Mouse (Mus musculus) embryonic facial prominence, embryonic 15.5 days (tissue): ENCODE measurements around the gene Ppp1r12c. TPM values are rescaled to one million over a fixed set of nuclear protein-coding genes. Genes with fewer than 3 reads are reported as not detected.

Experiments used
- ATAC-seq: fragments of 200-750 bp; cut with Nextera tagmentation; 2 replicates; pipeline ENCODE4 v1.8.0; 2017; ENCODE audit warnings: low read depth, moderate TSS enrichment; ENCODE audit not compliant: insufficient number of reproducible peaks, low FRiP score, low TSS enrichment
- H3K27ac ChIP-seq: fragments of 300-500 bp; sonication (generic); replicated peaks from 2 replicates; pipeline ENCODE4 v1.5.1; 2015; ENCODE audit warnings: mild to moderate bottlenecking, inconsistent platforms
- H3K27me3 ChIP-seq: fragments of 300-500 bp; sonication (generic); 2 replicates; pipeline ENCODE4 v1.6.1; 2015; ENCODE audit warnings: inconsistent platforms
- H3K36me3 ChIP-seq: fragments of 300-500 bp; sonication (generic); 2 replicates; pipeline ENCODE4 v1.6.1; 2015; ENCODE audit warnings: mild to moderate bottlenecking, inconsistent platforms
- H3K4me1 ChIP-seq: fragments of 300-500 bp; sonication (generic); 2 replicates; pipeline ENCODE4 v1.6.1; 2015; ENCODE audit warnings: inconsistent platforms
- H3K4me2 ChIP-seq: fragments of 300-500 bp; sonication (generic); replicated peaks from 2 replicates; pipeline ENCODE4 v1.6.1; 2015; ENCODE audit warnings: mild to moderate bottlenecking, inconsistent platforms
- H3K4me3 ChIP-seq: fragments of 300-500 bp; sonication (generic); replicated peaks from 2 replicates; pipeline ENCODE4 v1.5.1; 2015; ENCODE audit warnings: mild to moderate bottlenecking, inconsistent platforms
- H3K9ac ChIP-seq: fragments of 300-500 bp; sonication (generic); 2 replicates; pipeline ENCODE4 v1.6.1; 2015; ENCODE audit warnings: inconsistent platforms
- H3K9me3 ChIP-seq: fragments of 300-500 bp; sonication (generic); replicated peaks from 2 replicates; pipeline ENCODE4 v1.6.1; 2016; ENCODE audit warnings: inconsistent platforms
- WGBS: fragments of 180-500 bp; shearing (Covaris S2); methylation state at CpG from one replicate; pipeline ENCODE4 v1.1.7; 2015; 5-methylcytosine and 5-hydroxymethylcytosine counted together
- polyA plus RNA-seq: library from polyadenylated mRNA; unstranded; fragments of >200 nt; fragmentation: Nextera tagmentation; extraction: Ambion mirVana; gene quantifications from 2 replicates; pipeline ENCODE4 v1.2.1, GENCODE M21; 2015

Gene Ppp1r12c
- polyA plus RNA-seq, 1 experiment from 2014 or later: 57.2 TPM

DNA sequence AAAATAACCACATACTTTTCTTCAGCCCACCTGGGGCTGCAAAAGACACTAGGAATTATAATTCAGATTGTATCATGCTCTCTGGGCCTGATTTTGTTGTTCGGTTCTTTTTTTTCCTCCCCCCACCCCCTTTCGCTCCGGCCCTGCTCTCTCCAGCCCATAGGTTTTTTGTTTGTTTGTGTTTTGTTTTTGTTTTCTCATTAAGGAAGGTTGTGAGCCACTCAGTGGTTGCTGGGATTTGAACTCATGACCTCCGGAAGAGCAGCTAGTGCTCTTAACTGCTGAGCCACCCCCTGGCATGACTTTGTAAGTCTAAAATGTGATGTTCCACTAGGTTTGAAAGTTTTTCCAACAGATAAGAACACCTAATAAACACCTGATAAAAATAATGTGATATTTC, 1.6 kb upstream of the Ppp1r12c start:
- Histone ChIP-seq H3K9me3 (no peaks in the 10 kb centered on the region), H3K4me2 (no peak overlapping the region), H3K4me1 (peaks cover 35% of the 10 kb centered on the region), H3K27ac (no peak overlapping the region), H3K9ac (no peak overlapping the region), H3K4me3 (no peak overlapping the region), H3K27me3 (no peaks in the 10 kb centered on the region), H3K36me3 (no peaks in the 10 kb centered on the region)
- ATAC-seq: no peak
- WGBS: 69% methylated on average over 4 of the region's 4 CpGs

DNA sequence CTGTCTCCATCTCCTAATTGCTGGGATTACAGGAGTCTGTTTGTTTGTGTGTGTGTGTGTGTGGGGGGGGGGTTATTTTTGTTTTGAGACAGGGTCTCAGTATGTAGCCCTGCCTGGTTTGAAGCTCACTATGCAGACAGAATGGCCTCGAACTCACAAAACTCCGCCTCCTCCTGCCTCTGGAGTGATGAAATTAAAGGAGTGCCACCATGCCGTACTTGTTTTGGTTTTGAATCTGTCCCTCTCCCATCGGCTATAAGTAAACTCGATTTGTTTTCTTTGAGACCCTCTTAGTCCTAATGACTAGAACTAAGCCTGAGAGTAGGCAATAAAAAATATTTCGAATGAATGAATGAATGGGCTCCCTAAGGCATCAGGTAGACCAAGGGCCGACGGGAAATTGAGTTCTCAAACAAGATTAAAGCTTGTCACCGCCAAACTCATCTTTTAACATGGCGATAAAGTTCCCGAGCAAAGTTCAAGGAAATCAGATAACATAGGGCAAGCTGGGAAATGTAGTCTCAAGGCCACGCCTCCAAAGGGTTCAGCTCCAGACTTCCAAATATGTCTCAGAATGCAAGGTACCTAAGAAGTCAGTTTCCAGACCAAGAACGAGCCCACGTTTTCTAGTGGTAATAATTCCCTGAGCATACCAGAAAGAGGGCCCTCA, 1.1 kb upstream of the Ppp1r12c start:
- H3K4me3 ChIP-seq: peak overlapping the region; percentile 85
- H3K9ac ChIP-seq: 0 out of 2 replicates have a peak overlapping the region, but pooled peaks have one; percentile 98
- 8% methylated on average over 14 of the region's 14 CpGs for WGBS
- no peaks in the 10 kb centered on the region for H3K27me3 ChIP-seq
- H3K36me3 ChIP-seq: no peaks in the 10 kb centered on the region
- H3K4me1 ChIP-seq: peaks cover 40% of the 10 kb centered on the region
- H3K4me2 ChIP-seq: peak overlapping the region; percentile 72
- no peak for ATAC-seq
- H3K27ac ChIP-seq: peak overlapping the region; percentile 88
- no peaks in the 10 kb centered on the region for H3K9me3 ChIP-seq

- H3K4me2 ChIP-seq: peak overlapping the region; percentile 72
- H3K27me3 ChIP-seq: no peaks in the 10 kb centered on the region
- peaks cover 41% of the 10 kb centered on the region for H3K4me1 ChIP-seq
- peak overlapping the region; percentile 98 for H3K9ac ChIP-seq
- no peaks in the 10 kb centered on the region for H3K9me3 ChIP-seq
- H3K27ac ChIP-seq: peak overlapping the region; percentile 88
- peaks cover 12% of the 10 kb centered on the region for H3K36me3 ChIP-seq
- ATAC-seq: peak; percentile 41
- H3K4me3 ChIP-seq: peak overlapping the region; percentile 85
- under 1% methylated on average over 40 of the region's 52 CpGs for WGBS
Measured at GRCm38 (mm10) chr7:4500892-4501471, 498 bp downstream of the Ppp1r12c start.

GRCm38 (mm10) chr7:4499034-4499433, 2.4 kb downstream of the Ppp1r12c start:
- Histone ChIP-seq H3K4me2 (peak overlapping the region; percentile 72), H3K9ac (peak overlapping the region; percentile 9; the same call in 1 of the 2 replicates)
- 88% methylated on average over 4 of the region's 4 CpGs for WGBS

DNA sequence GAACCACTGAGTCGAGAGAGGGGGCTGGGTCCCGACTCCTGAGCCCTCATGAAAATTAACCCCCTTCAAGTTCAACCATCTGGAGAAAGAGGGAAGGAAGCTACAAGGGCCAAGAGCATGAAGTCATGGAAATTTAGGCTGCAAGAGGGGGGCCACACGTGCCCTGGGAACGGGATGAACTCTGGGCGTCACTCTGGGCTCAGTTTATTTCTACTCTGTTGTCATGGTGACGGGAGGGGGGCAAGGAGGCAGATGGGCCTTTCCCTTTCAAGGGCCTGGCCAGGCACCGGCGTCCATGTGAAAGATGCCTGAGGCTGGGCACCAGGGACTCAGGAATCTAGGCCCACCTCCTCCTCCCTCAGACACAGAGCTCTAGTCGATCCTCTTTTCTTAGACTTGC, 3.2 kb downstream of the Ppp1r12c start:
- H3K4me3 ChIP-seq: 0 out of 2 replicates have a peak overlapping the region, but pooled peaks have one; percentile 2
- H3K36me3 ChIP-seq: peaks cover 35% of the 10 kb centered on the region
- H3K4me1 ChIP-seq: peaks cover 41% of the 10 kb centered on the region
- 15% methylated on average over 9 of the region's 9 CpGs for WGBS
- no peaks in the 10 kb centered on the region for H3K9me3 ChIP-seq
- H3K27ac ChIP-seq: no peak overlapping the region
- H3K27me3 ChIP-seq: no peaks in the 10 kb centered on the region
- ATAC-seq: 0 out of 2 replicates have a peak, but pooled peaks have one; percentile 7
- 0 out of 2 replicates have a peak overlapping the region, but pooled peaks have one; percentile 1 for H3K9ac ChIP-seq
- peak overlapping the region; percentile 27 for H3K4me2 ChIP-seq

More at GRCm38 (mm10) chr7:4499034-4499433, 2.4 kb downstream of the Ppp1r12c start:
- Histone ChIP-seq H3K27me3 (no peaks in the 10 kb centered on the region), H3K4me1 (peaks cover 41% of the 10 kb centered on the region), H3K27ac (no peak overlapping the region), H3K36me3 (peaks cover 30% of the 10 kb centered on the region), H3K4me3 (no peak overlapping the region), H3K9me3 (no peaks in the 10 kb centered on the region)
- ATAC-seq: no peak

GRCm38 (mm10) chr7:4497271-4497903, 4.1 kb downstream of the Ppp1r12c start:
- H3K4me3 ChIP-seq: no peak overlapping the region
- no peak for ATAC-seq
- no peaks in the 10 kb centered on the region for H3K9me3 ChIP-seq
- H3K4me2 ChIP-seq: no peak overlapping the region
- no peak overlapping the region for H3K9ac ChIP-seq
- peaks cover 43% of the 10 kb centered on the region for H3K36me3 ChIP-seq
- no peaks in the 10 kb centered on the region for H3K27me3 ChIP-seq
- H3K27ac ChIP-seq: no peak overlapping the region
- H3K4me1 ChIP-seq: peaks cover 43% of the 10 kb centered on the region
- 87% methylated on average over 9 of the region's 9 CpGs for WGBS

- H3K9ac ChIP-seq: no peak overlapping the region
- H3K4me2 ChIP-seq: no peak overlapping the region
- no peaks in the 10 kb centered on the region for H3K9me3 ChIP-seq
- WGBS: 93% methylated on average over 3 of the region's 3 CpGs
- ATAC-seq: no peak
- no peak overlapping the region for H3K27ac ChIP-seq
- H3K27me3 ChIP-seq: no peaks in the 10 kb centered on the region
- H3K4me3 ChIP-seq: no peak overlapping the region
- H3K36me3 ChIP-seq: peaks cover 43% of the 10 kb centered on the region
- H3K4me1 ChIP-seq: peaks cover 42% of the 10 kb centered on the region
Measured at GRCm38 (mm10) chr7:4496468-4496867, 5.0 kb downstream of the Ppp1r12c start.

DNA sequence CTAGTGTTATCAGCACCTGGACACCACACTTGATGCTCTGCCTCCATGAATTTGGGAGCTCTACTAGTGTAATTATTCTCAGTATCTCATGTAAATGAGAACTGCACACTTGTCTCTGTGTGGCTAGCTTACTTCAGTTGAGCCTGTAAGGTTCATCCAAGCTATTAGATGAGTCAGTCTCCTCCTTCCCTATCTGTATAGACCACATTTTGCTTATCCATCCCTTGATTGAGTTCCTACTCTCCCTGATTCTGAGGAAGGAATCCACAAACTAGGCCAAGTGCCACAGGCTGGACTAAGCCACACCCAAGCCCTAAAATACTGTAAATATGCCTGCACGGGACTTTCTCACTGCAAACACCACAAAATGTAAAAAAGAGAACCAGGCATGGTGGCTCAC, 7.5 kb downstream of the Ppp1r12c start:
- no peak overlapping the region for H3K4me3 ChIP-seq
- H3K4me1 ChIP-seq: peaks cover 28% of the 10 kb centered on the region
- no peak overlapping the region for H3K27ac ChIP-seq
- WGBS: 68% methylated on average over 1 of the region's 1 CpGs
- no peak overlapping the region for H3K9ac ChIP-seq
- H3K36me3 ChIP-seq: peaks cover 58% of the 10 kb centered on the region
- no peaks in the 10 kb centered on the region for H3K27me3 ChIP-seq
- no peaks in the 10 kb centered on the region for H3K9me3 ChIP-seq
- no peak overlapping the region for H3K4me2 ChIP-seq
- no peak for ATAC-seq

DNA sequence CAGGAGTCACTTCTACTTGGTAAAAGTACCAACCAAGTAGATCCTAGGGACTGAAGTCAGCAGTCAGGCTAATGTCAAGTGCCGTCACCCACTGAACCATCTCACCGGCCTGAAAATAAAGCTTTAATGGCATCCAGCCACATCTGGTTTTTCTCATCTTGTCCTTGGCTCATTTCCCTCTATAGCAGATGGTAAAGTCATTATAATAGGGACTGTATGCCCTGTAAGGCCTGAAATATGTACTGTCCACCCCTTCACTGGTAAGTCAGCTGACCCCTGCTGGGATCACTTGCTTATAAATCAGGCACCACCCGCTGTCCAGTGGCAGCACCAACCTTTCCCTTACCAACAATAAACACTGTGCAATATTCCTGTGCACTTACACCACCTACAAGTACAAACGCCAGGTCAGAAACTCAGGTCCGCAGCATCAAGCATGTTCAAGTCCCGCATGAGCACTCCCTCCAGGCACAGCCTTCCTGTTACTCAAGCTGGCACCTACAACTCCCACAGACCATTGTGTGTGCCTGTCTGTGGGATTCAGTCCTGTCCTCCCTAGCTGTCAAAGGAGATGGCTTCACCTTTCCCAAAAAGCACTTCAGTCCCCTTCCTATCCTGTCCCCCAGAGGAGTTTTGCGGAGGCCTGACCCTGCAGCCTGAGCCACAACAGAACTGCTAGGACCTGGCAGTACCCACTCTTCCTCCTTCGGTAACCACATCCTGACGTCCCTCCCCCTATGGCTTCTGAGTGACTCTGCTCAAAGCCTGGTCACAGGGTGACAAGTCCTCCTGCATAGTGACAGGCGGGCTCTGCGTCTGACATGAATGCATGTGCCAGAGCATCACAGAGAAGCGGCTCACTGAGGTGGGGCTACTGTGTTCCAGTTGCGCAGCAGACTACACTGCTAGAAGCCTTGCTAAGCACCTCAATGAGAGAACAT, 8.9 kb downstream of the Ppp1r12c start:
- no peak; the same call in 1 of the 2 replicates for ATAC-seq

DNA sequence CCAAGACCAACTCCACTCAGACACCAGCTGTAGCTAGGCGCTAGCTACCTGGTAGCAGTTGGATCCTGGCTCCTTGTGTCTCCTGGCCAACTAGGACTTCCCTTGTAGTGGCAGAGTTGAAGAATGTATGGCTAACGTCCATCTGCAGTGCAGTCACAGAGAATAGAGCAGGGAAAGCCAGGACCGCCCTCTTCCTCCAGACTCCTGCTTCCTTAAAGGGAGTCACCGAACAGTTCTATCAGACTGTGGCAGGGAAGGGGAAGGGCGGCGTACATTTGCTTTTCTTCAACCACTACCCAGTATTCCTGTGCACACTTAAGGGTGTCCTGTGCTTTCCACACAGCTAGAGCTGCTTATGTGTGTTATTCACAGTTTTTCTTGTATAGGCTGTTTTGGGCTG, 10.2 kb downstream of the Ppp1r12c start:
- Histone ChIP-seq H3K4me3 (no peak overlapping the region), H3K4me1 (0 out of 2 replicates have a peak, but pooled peaks cover 13% of the 10 kb centered on the region), H3K27ac (0 out of 2 replicates have a peak overlapping the region, but pooled peaks have one; percentile 8), H3K36me3 (peaks cover 68% of the 10 kb centered on the region), H3K9me3 (no peaks in the 10 kb centered on the region), H3K4me2 (no peak overlapping the region), H3K27me3 (no peaks in the 10 kb centered on the region), H3K9ac (no peak overlapping the region)
- WGBS: 81% methylated on average over 6 of the region's 6 CpGs
- ATAC-seq: no peak

More for the DNA sequence above, 8.9 kb downstream of the Ppp1r12c start:
- no peak overlapping the region for H3K4me2 ChIP-seq
- peaks cover 14% of the 10 kb centered on the region; the same call in 1 of the 2 replicates for H3K4me1 ChIP-seq
- no peaks in the 10 kb centered on the region for H3K27me3 ChIP-seq
- 81% methylated on average over 13 of the region's 13 CpGs for WGBS
- no peaks in the 10 kb centered on the region for H3K9me3 ChIP-seq
- no peak overlapping the region for H3K27ac ChIP-seq
- H3K9ac ChIP-seq: no peak overlapping the region
- no peak overlapping the region for H3K4me3 ChIP-seq
- peaks cover 70% of the 10 kb centered on the region for H3K36me3 ChIP-seq
